ENCODE assay signal across 35 mouse cellular contexts in genomic region chr8:124589393-124589792, GRCm38 (mm10). TPM values are rescaled to one million over a fixed set of nuclear protein-coding genes. Genes with fewer than 3 reads are reported as not detected.
A peak's percentile ranks its signal among the peaks of the same experiment; 100 is the strongest.
DNase-seq lines count a peak whose midpoint lies in the region; ATAC-seq and TF ChIP-seq lines count a peak whose summit lies in the region.
"Had no signal": no experiment of that assay in that cellular context is flagged by ENCODE, and none has a peak within 500 bp of the region (broad histone marks: within the 10 kb centered on the region; RNA-seq: fewer than 3 reads in every experiment).

No protein-coding gene starts in this region.

- no peaks in the 10 kb centered on the region for H3K9me3 ChIP-seq in liver, embryonic 12.5 days (replicated peaks)
- H3K9me3 ChIP-seq: heart, embryonic 13.5 days; hindbrain, embryonic 15.5 days; midbrain, embryonic 10.5 days; midbrain, embryonic 15.5 days; neural tube, embryonic 15.5 days; stomach, embryonic 15.5 days had no signal

- H3K4me3 ChIP-seq in liver, adult 2 months (ENCODE audit: insufficient read depth, low read depth, low read length): no peak overlapping the region
- no peak overlapping the region for H3K4me3 ChIP-seq in liver, embryonic 12.5 days
- H3K4me3 ChIP-seq: erythroblast, embryonic 14.5 days; heart, adult 2 months; heart, embryonic 13.5 days; hindbrain, embryonic 15.5 days; layer of hippocampus, adult 2 months; midbrain, embryonic 10.5 days; midbrain, embryonic 15.5 days; neural tube, embryonic 15.5 days; stomach, embryonic 15.5 days had no signal

- peak overlapping the region; percentile 73 for H3K27ac ChIP-seq in liver, adult 2 months (replicated peaks; ENCODE audit: insufficient read depth, low read depth, low read length)
- H3K27ac ChIP-seq in liver, embryonic 12.5 days: no peak overlapping the region
- H3K27ac ChIP-seq: heart, adult 2 months; heart, embryonic 13.5 days; hindbrain, embryonic 15.5 days; layer of hippocampus, adult 2 months; midbrain, embryonic 10.5 days; midbrain, embryonic 15.5 days; neural tube, embryonic 15.5 days; stomach, embryonic 15.5 days had no signal

- WGBS in liver, adult 2 months: 12% methylated on average over 4 of the region's 4 CpGs
- WGBS in liver, embryonic 12.5 days (ENCODE audit: insufficient replicate concordance): 45% methylated on average over 4 of the region's 4 CpGs

- peak; percentile 15; the same call in 1 of the 2 replicates for TF ChIP-seq CTCF in liver, adult 2 months (IDR thresholded peaks at IDR 0.05; ENCODE audit: low read depth, low read length)

- no peaks in the 10 kb centered on the region for H3K79me2 ChIP-seq in liver, adult 2 months (ENCODE audit: control insufficient read depth, insufficient read depth, low read length)

- no peaks in the 10 kb centered on the region for H3K36me3 ChIP-seq in liver, adult 2 months (ENCODE audit: control insufficient read depth, insufficient read depth, low read length)
- H3K36me3 ChIP-seq in liver, embryonic 12.5 days: no peaks in the 10 kb centered on the region
- H3K36me3 ChIP-seq: heart, embryonic 13.5 days; hindbrain, embryonic 15.5 days; midbrain, embryonic 10.5 days; midbrain, embryonic 15.5 days; neural tube, embryonic 15.5 days; stomach, embryonic 15.5 days had no signal

- H3K9ac ChIP-seq in liver, adult 2 months (ENCODE audit: low read depth, low read length): no peak overlapping the region
- H3K9ac ChIP-seq in liver, embryonic 12.5 days: no peak overlapping the region
- H3K9ac ChIP-seq: heart, embryonic 13.5 days; hindbrain, embryonic 15.5 days; midbrain, embryonic 15.5 days; neural tube, embryonic 15.5 days; stomach, embryonic 15.5 days had no signal

- peak; percentile 93 for DNase-seq in liver, adult 2 months (ENCODE audit: extremely low read depth, low read depth, low spot score)
- peak; percentile 61 for DNase-seq in adrenal gland, adult 8-10 months
- DNase-seq in adrenal gland, postnatal 25 days: peak; percentile 53
- DNase-seq in left cerebral cortex, adult 8-10 months (ENCODE audit: low spot score in 2 of 2): no peak
- DNase-seq: B cell, adult 2 months; cerebellum, adult 18-20 months; heart, adult 2 months; heart, postnatal 10 days; kidney, adult 11 months; kidney, postnatal 36 days; left cerebral cortex, postnatal 4 days; lung, adult 2 months; lung, postnatal 10 days; retina, postnatal 1 day; right cerebral cortex, postnatal 14 days had no signal

- H3K4me1 ChIP-seq in liver, adult 2 months (ENCODE audit: control insufficient read depth, insufficient read depth, low read length): peaks cover 18% of the 10 kb centered on the region
- 0 out of 2 replicates have a peak, but pooled peaks cover 8% of the 10 kb centered on the region for H3K4me1 ChIP-seq in liver, embryonic 12.5 days
- H3K4me1 ChIP-seq: midbrain, embryonic 10.5 days; midbrain, embryonic 15.5 days had no signal

- ATAC-seq in liver, embryonic 12.5 days: no peak
- no peak for ATAC-seq in megakaryocyte, adult 5-6 weeks (ENCODE audit: poor library complexity, severe bottlenecking)
- ATAC-seq: activated CD4-positive, CD25-positive, alpha-beta regulatory T cell, adult 4 months; forebrain, embryonic 16.5 days; inflammation-experienced regulatory T-cells, adult 6 months; midbrain, embryonic 15.5 days had no signal

- H3K4me2 ChIP-seq in liver, embryonic 12.5 days: no peak overlapping the region
- H3K4me2 ChIP-seq: heart, embryonic 13.5 days; hindbrain, embryonic 15.5 days; midbrain, embryonic 15.5 days; neural tube, embryonic 15.5 days; stomach, embryonic 15.5 days had no signal

- TF ChIP-seq POLR2A in liver, adult 2 months (IDR thresholded peaks at IDR 0.05; ENCODE audit: extremely low read depth, insufficient read depth, low read length): no peak

- H3K27me3 ChIP-seq in liver, adult 2 months (ENCODE audit: control insufficient read depth, insufficient read depth, low read length): no peaks in the 10 kb centered on the region
- no peaks in the 10 kb centered on the region for H3K27me3 ChIP-seq in liver, embryonic 12.5 days (replicated peaks)
- H3K27me3 ChIP-seq: CH12.LX; heart, embryonic 13.5 days; hindbrain, embryonic 15.5 days; midbrain, embryonic 15.5 days; neural tube, embryonic 15.5 days; stomach, embryonic 15.5 days had no signal

RNA-seq across cellular contexts. Expression of gene Capn9, which starts 13.5 kb away (rescaled TPM):
- not detected in 2 replicates for total RNA-seq in liver, adult 2 months (2014; rRNA removed)
- not detected in 2 replicates for polyA plus RNA-seq in liver, adult 2 months (2012; rRNA removed)
- 0.05 TPM in 1 of 2 replicates, not detected in the other for polyA plus RNA-seq in liver, embryonic 12.5 days (2016; fragmentation: Nextera tagmentation; extraction: Ambion mirVana)
- under 1 TPM in 2 of 4 experiments, not detected in 2; 0.35 to 0.78 TPM for total RNA-seq in adrenal gland, adult 8-10 months (2022)
- 0.91 TPM in 1 of 2 replicates, not detected in the other for total RNA-seq in adrenal gland, postnatal 25 days (2021)
- under 1 TPM in 1 of 4 experiments, not detected in 3; 0.35 TPM for total RNA-seq in left cerebral cortex, adult 8-10 months (2022)
- total RNA-seq in megakaryocyte, adult 5-6 weeks (2015): not detected in 2 replicates
- total RNA-seq in megakaryocyte, adult 5-6 weeks (2017): not detected in 2 replicates
- total RNA-seq: CH12.LX; common myeloid progenitor, adult 5-6 weeks; ES-E14; gastrocnemius, postnatal 36 days; heart, adult 2 months; heart, postnatal 10 days; hematopoietic stem cell, adult 5-6 weeks had no signal
- polyA plus RNA-seq: activated CD4-positive, CD25-positive, alpha-beta regulatory T cell, adult 4 months; erythroblast, embryonic 14.5 days; forebrain, embryonic 11.5 days; heart, adult 2 months; inflammation-experienced regulatory T-cells, adult 6 months; kidney, embryonic 16.5 days; midbrain, embryonic 10.5 days; midbrain, embryonic 15.5 days had no signal

RNA-seq across cellular contexts. Expression of gene Agt, which starts 19.9 kb away (rescaled TPM):
- 419 and 551 TPM in 2 replicates for total RNA-seq in liver, adult 2 months (2014; rRNA removed)
- polyA plus RNA-seq in liver, adult 2 months (2012; rRNA removed): 1,418 and 1,707 TPM in 2 replicates
- 23.3 and 25.9 TPM in 2 replicates for polyA plus RNA-seq in liver, embryonic 12.5 days (2016; fragmentation: Nextera tagmentation; extraction: Ambion mirVana)
- total RNA-seq in adrenal gland, adult 8-10 months (2022): 1 to 10 TPM in 2 of 4 experiments, under 1 TPM in 2; 0.49 to 8.0 (median 4.0) TPM
- total RNA-seq in adrenal gland, postnatal 25 days (2021): 1.7 and 9.7 TPM in 2 replicates
- 10 to 100 TPM; 17.3 to 31.4 (median 24.9) TPM for total RNA-seq in left cerebral cortex, adult 8-10 months (2022)
- total RNA-seq in megakaryocyte, adult 5-6 weeks (2015): 0.27 TPM in 1 of 2 replicates, not detected in the other
- total RNA-seq in megakaryocyte, adult 5-6 weeks (2017): 0.11 and 0.94 TPM in 2 replicates
- total RNA-seq: CH12.LX; ES-E14; hematopoietic stem cell, adult 5-6 weeks had no signal
- polyA plus RNA-seq: activated CD4-positive, CD25-positive, alpha-beta regulatory T cell, adult 4 months; forebrain, embryonic 11.5 days; inflammation-experienced regulatory T-cells, adult 6 months; midbrain, embryonic 10.5 days had no signal

Comparison
In these comparisons a context has a peak if more than half of its experiments do, and no peak if none do; other contexts are left out.
1. DNase-seq: peak in liver, adult 2 months (single experiment), adrenal gland, adult 8-10 months (single experiment) and adrenal gland, postnatal 25 days (single experiment); none in left cerebral cortex, adult 8-10 months (0 of 2).
2. RNA of gene Agt, which starts 19.9 kb away (total RNA-seq): 419 to 551 TPM in liver, adult 2 months; 17.3 to 31.4 TPM in left cerebral cortex, adult 8-10 months, 0.49 to 8.0 TPM in adrenal gland, adult 8-10 months, 1.7 to 9.7 TPM in adrenal gland, postnatal 25 days and 0.11 to 0.94 TPM in megakaryocyte, adult 5-6 weeks; every median in the first group is over 10 times any median in the second.